Mouse (Mus musculus) embryonic facial prominence, embryonic 13.5 days (tissue): ENCODE data around the gene Banp. TPM values are rescaled to one million over a fixed set of nuclear protein-coding genes. Genes with fewer than 3 reads are reported as not detected.

Experiments used
- ATAC-seq: fragments of 200-750 bp; cut with Nextera tagmentation; 2 replicates; pipeline ENCODE4 v1.8.0; 2017; ENCODE audit warnings: low read depth; ENCODE audit not compliant: insufficient number of reproducible peaks, insufficient read depth, low FRiP score, low TSS enrichment
- H3K27ac ChIP-seq: fragments of 300-500 bp; sonication (generic); 2 replicates; pipeline ENCODE4 v1.5.1; 2015; ENCODE audit warnings: moderate library complexity, mild to moderate bottlenecking, inconsistent platforms
- H3K27me3 ChIP-seq: fragments of 300-500 bp; sonication (generic); 2 replicates; pipeline ENCODE4 v1.6.1; 2015; ENCODE audit warnings: mild to moderate bottlenecking, inconsistent platforms
- H3K36me3 ChIP-seq: fragments of 300-500 bp; sonication (generic); 2 replicates; pipeline ENCODE4 v1.6.1; 2015; ENCODE audit warnings: mild to moderate bottlenecking, inconsistent platforms
- H3K4me1 ChIP-seq: fragments of 300-500 bp; sonication (generic); 2 replicates; pipeline ENCODE4 v1.6.1; 2015; ENCODE audit warnings: inconsistent platforms
- H3K4me2 ChIP-seq: fragments of 300-500 bp; sonication (generic); 2 replicates; pipeline ENCODE4 v1.6.1; 2015; ENCODE audit warnings: moderate library complexity, mild to moderate bottlenecking, inconsistent platforms
- H3K4me3 ChIP-seq: fragments of 300-500 bp; sonication (generic); 2 replicates; pipeline ENCODE4 v1.5.1; 2015; ENCODE audit warnings: mild to moderate bottlenecking, inconsistent platforms
- H3K9ac ChIP-seq: fragments of 300-500 bp; sonication (generic); 2 replicates; pipeline ENCODE4 v1.6.1; 2015; ENCODE audit warnings: mild to moderate bottlenecking, inconsistent platforms
- H3K9me3 ChIP-seq: fragments of 300-500 bp; sonication (generic); 2 replicates; pipeline ENCODE4 v1.6.1; 2016; ENCODE audit warnings: inconsistent platforms
- WGBS: fragments of 180-500 bp; shearing (Covaris S2); methylation state at CpG from one replicate; pipeline ENCODE4 v1.1.7; 2015; ENCODE audit warnings: mixed read lengths; 5-methylcytosine and 5-hydroxymethylcytosine counted together
- polyA plus RNA-seq: library from polyadenylated mRNA; unstranded; fragments of >200 nt; fragmentation: Nextera tagmentation; extraction: Ambion mirVana; gene quantifications from 2 replicates; pipeline ENCODE4 v1.2.1, GENCODE M21; 2015

Banp gene
- polyA plus RNA-seq, 1 experiment from 2014 or later = 42.6 TPM

DNA sequence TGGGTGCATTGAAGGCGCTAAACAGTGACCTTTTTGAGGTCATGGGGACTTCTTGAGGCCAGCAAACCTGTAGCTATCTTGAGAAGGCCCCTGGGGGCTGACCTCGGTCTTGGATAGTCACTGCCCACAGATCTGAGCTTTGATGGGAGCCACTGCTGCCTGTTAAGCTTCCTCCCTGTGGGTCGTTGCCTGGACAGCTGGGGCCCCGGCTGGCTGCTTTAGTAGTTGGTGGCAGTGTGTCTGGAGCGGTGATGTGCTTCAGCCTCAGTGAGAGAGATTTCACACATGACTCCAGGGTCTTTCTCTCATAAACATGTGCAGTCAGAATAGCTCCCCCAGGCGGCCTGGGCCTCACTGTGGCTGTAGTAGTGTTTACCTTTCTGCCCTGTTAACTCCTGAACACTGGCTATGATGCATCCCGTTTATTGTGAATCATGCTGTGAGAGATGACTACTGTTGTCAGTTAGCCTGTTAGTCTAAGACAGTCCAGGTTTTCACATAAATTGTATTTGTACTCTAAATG is 61.6 kb downstream of the Banp start:
- Histone ChIP-seq H3K9ac (0 out of 2 replicates have a peak overlapping the region, but pooled peaks have one; percentile 36), H3K4me1 (no peaks in the 10 kb centered on the region; the same call in none of the 2 replicates), H3K4me2 (no peak overlapping the region), H3K4me3 (no peak overlapping the region), H3K27me3 (no peaks in the 10 kb centered on the region), H3K27ac (no peak overlapping the region), H3K9me3 (no peaks in the 10 kb centered on the region), H3K36me3 (peaks cover 66% of the 10 kb centered on the region)
- WGBS = 66% methylated on average over 7 of the region's 7 CpGs
- no peak for ATAC-seq

DNA sequence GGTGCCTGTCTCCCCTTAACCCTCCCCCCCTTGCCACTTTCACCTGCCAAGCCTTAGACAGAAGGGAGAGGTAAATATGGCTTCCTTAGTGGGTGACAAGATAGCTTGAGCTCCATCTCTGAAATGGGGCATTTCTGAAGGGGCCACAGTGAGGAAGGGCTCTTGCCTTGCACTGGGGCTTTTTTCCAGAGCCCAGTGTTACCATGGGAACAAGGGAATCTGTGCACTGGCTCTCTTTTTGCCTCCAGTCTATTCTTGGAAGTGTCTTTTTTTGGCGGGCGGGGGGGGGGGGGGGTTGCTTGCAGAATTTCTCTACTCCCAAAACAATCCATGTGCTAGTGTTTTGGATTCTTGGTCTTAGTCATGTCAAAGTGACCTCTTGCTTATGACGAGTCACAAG is 65.1 kb downstream of the Banp start:
- Histone ChIP-seq H3K36me3 (peaks cover 61% of the 10 kb centered on the region), H3K9me3 (no peaks in the 10 kb centered on the region), H3K4me2 (no peak overlapping the region), H3K9ac (no peak overlapping the region), H3K4me1 (0 out of 2 replicates have a peak, but pooled peaks cover 3% of the 10 kb centered on the region), H3K27me3 (no peaks in the 10 kb centered on the region), H3K27ac (no peak overlapping the region), H3K4me3 (no peak overlapping the region)
- WGBS = 77% methylated on average over 3 of the region's 3 CpGs
- ATAC-seq = no peak

DNA sequence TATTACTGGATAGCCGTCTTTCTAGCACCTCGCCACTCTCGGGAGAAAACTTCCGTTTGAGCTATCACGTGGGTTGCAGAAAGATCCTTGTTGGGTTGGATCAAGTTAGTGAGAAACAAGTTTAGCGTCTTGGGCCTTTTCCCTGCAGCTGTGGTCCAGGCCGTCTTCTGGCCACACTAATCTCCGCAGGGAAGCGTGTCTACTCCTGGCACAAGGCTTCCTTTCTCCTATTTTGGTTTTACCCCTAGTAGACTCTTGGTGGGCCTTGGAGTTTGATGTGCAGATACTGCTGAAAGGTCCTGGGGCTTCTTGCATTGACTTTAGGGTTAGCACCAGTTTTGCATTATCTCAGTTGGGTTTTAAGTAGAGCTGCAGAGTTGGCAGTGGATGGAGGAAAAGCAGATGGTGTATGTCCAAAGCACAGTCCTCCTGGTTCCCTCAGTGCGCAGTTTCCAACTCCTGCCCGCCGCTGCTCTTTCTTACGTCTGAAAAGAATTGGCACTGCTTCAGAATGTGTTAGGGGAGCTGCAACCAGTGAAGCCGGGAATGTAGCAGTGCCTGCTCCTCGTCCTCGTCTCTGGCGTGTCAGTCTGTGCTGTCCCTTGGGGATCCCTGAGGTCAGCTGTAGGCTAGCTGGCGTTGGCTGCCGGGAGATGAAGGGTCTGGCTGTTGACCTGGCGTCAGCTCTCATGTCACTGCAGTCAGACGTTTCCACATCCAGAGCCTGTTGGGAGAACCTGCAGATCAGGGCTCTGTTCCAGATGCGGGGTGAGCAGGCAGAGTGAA is 68.7 kb downstream of the Banp start:
- no peak overlapping the region for H3K4me2 ChIP-seq
- WGBS = 70% methylated on average over 22 of the region's 22 CpGs
- no peak for ATAC-seq

DNA sequence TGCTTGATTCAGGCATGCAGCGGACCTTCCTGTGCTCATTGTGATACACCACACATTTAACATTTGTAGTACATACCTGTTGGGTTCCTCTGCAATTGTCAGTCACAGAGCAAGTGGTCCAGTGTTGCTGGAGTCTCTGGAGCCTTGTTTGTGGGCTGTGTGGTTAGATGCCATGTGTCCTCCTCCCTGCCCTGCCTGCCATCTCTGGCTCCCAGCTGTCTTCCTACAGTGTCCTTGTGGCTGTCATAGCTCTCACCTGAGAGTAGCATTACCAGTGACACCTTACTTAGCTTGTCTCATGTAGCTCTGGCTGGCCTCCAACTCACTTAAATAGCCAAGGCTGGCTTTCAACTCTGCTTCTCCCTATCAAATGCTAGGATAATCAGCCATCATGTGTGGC is 69.6 kb downstream of the Banp start:
- Histone ChIP-seq H3K4me3 (no peak overlapping the region), H3K9ac (no peak overlapping the region), H3K4me2 (no peak overlapping the region), H3K4me1 (peaks cover 16% of the 10 kb centered on the region; the same call in 1 of the 2 replicates), H3K27me3 (no peaks in the 10 kb centered on the region), H3K9me3 (no peaks in the 10 kb centered on the region), H3K36me3 (peaks cover 65% of the 10 kb centered on the region), H3K27ac (no peak overlapping the region)
- ATAC-seq = no peak
- 93% methylated on average over 1 of the region's 1 CpGs for WGBS

More for the DNA sequence above, 68.7 kb downstream of the Banp start:
- H3K36me3 ChIP-seq = peaks cover 64% of the 10 kb centered on the region
- no peaks in the 10 kb centered on the region for H3K27me3 ChIP-seq
- H3K4me3 ChIP-seq = no peak overlapping the region
- peak overlapping the region; percentile 48; the same call in 1 of the 2 replicates for H3K27ac ChIP-seq
- peaks cover 16% of the 10 kb centered on the region; the same call in 1 of the 2 replicates for H3K4me1 ChIP-seq
- no peak overlapping the region for H3K9ac ChIP-seq
- no peaks in the 10 kb centered on the region for H3K9me3 ChIP-seq

DNA sequence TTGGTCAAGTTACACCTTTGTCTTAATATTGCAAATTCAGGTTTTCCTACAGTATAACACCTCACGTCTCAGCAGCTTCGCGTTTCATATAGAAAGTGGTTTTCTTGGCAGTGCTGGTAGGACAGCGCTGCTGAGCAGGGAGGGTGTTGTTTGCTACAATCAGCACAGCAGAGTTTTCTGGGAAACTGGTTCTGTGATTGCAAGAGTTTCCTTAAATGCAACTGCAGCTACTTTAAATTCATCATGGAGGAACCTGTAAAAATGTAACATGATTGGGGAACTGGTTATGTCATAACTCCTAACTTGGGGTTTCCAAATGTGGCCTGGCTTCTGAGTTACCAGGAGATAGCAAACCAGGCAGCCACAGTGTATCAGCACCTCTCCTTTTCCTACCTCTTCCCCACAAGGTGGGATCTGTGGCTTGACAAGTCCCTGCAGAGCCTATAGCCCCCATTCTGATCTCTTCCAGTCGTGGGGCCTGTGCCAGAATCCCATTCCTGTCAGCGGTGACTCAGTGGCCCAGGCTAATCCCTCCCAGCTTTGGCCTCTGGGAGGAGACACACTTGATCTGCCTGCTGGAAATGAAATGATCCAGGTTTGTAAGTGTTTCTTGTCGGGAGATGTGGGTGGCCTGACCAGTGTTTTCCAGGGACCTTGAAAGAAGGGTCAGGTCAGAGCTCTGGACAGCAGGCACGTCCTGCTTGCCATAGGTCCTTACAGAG is 70.7 kb downstream of the Banp start:
- H3K4me3 ChIP-seq = no peak overlapping the region
- H3K4me1 ChIP-seq = peaks cover 16% of the 10 kb centered on the region; the same call in 1 of the 2 replicates
- no peak for ATAC-seq
- H3K36me3 ChIP-seq = peaks cover 71% of the 10 kb centered on the region
- H3K4me2 ChIP-seq = no peak overlapping the region
- no peaks in the 10 kb centered on the region for H3K9me3 ChIP-seq
- no peak overlapping the region for H3K27ac ChIP-seq
- H3K9ac ChIP-seq = no peak overlapping the region
- 73% methylated on average over 8 of the region's 8 CpGs for WGBS
- no peaks in the 10 kb centered on the region for H3K27me3 ChIP-seq

DNA sequence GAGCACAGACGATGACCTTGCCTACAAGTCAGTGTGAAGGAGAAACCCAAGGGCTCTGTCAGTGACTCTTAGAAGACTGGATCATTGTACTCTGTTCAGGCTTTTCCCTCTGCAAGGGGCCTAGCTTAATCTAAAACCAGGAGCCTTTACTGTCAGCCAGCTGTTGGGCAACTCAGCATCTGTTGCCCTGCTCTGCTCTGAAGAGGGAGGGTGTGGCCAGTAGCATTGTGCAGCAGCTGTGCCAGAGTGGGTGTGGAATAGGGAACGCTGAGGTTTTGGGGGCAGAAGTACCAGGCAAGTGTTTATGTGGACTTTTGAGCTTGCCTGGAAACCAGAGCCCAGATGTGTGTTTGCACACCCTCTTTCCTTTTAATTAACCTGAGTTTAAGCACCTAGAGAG is 72.2 kb downstream of the Banp start:
- ATAC-seq = no peak
- H3K4me3 ChIP-seq = no peak overlapping the region
- 68% methylated on average over 2 of the region's 2 CpGs for WGBS
- H3K4me2 ChIP-seq = no peak overlapping the region
- peaks cover 78% of the 10 kb centered on the region for H3K36me3 ChIP-seq
- H3K27me3 ChIP-seq = no peaks in the 10 kb centered on the region
- peak overlapping the region; percentile 11; the same call in 1 of the 2 replicates for H3K27ac ChIP-seq
- H3K4me1 ChIP-seq = peaks cover 16% of the 10 kb centered on the region; the same call in 1 of the 2 replicates
- H3K9ac ChIP-seq = no peak overlapping the region
- no peaks in the 10 kb centered on the region for H3K9me3 ChIP-seq

DNA sequence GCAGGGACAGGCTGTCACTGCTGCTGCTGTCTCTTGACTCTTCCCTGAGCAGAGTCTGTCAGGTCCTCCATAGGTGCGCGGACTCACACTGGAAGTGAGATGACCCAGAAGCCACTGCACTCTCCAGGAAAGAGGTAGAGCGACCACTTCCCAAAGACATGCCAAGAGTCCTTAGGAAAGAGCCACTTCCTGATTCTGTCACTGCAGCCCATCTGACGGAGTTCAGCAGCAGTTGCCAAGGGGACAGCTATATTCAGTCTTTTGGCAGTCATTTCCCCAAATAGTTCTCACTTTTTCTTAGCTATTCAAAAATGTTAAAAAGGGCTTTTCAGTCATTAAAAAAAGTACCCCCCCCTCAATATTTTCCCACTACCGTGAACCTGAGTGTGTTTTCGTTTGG is 72.7 kb downstream of the Banp start:
- Histone ChIP-seq H3K27ac (no peak overlapping the region), H3K4me1 (peaks cover 16% of the 10 kb centered on the region; the same call in 1 of the 2 replicates), H3K4me2 (no peak overlapping the region), H3K4me3 (no peak overlapping the region), H3K27me3 (no peaks in the 10 kb centered on the region), H3K36me3 (peaks cover 78% of the 10 kb centered on the region), H3K9me3 (no peaks in the 10 kb centered on the region), H3K9ac (no peak overlapping the region)
- ATAC-seq = no peak
- WGBS = 80% methylated on average over 6 of the region's 6 CpGs

DNA sequence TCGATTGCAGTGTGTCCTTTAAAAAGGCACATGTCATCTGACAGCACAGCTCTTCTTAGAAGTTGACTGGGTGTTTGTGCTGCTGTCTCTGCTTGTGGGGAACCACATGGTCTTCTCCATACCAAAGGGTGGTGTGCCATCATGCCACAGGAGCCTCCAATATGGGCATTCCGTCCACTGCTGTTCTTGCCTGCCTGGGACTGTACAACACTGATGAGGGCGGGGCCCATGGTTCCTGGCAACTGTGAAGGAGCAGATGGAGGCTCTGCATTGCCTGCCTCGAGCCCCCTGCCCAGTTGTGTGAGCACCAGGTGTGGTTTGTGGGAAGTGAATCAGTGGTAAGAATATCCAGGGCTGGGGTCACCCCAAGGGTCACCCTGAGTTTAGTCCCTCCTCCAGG is 73.2 kb downstream of the Banp start:
- Histone ChIP-seq H3K36me3 (peaks cover 77% of the 10 kb centered on the region), H3K4me2 (no peak overlapping the region), H3K4me3 (no peak overlapping the region), H3K4me1 (peaks cover 16% of the 10 kb centered on the region; the same call in 1 of the 2 replicates), H3K9ac (no peak overlapping the region), H3K27ac (no peak overlapping the region), H3K9me3 (no peaks in the 10 kb centered on the region), H3K27me3 (no peaks in the 10 kb centered on the region)
- no peak for ATAC-seq
- 78% methylated on average over 4 of the region's 4 CpGs for WGBS

DNA sequence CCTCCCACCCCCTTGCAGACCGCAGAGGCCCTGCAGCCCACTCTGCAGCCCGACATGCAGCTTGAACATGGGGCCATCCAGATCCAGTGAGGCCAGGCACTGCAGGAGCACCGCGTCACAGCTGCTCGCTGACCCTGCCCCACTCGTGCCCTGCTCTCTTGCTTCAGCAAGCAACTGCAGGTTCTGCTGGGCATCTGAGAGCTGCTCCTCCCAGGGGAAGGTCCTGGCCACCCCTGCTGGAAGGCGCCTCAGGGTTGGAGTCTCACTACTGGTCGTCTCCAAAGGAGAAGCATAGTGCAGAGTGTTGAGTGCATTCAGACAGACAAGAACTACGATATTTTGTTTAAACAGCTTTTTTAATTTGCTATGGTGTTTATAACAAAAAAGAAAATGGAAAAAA is 76.0 kb downstream of the Banp start:
- 85% methylated on average over 9 of the region's 9 CpGs for WGBS
- H3K4me3 ChIP-seq = no peak overlapping the region
- no peak overlapping the region for H3K4me2 ChIP-seq
- H3K9ac ChIP-seq = no peak overlapping the region
- H3K9me3 ChIP-seq = no peaks in the 10 kb centered on the region
- peaks cover 13% of the 10 kb centered on the region for H3K4me1 ChIP-seq
- no peak overlapping the region for H3K27ac ChIP-seq
- H3K36me3 ChIP-seq = peaks cover 57% of the 10 kb centered on the region
- H3K27me3 ChIP-seq = no peaks in the 10 kb centered on the region
- no peak for ATAC-seq

DNA sequence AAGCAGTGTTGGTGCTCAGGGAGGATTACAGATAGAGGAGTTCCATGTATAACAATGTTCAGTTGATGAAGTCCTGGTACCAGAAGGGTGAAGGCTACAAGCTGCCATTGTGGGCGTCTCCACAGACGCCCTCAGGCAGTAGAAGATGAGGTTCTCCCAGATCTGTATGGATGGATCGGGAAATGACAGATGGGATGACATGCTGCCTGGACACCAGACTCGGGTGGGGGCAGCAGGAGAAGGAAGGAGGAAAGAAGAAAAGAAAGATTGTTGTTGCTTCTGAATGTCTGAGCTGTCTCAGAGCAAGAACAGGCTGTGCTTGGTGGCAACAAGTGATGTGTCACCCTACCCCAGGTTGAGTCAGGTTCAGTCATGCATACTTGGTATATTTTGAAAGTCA is 78.6 kb downstream of the Banp start:
- H3K4me1 ChIP-seq = peaks cover 11% of the 10 kb centered on the region
- no peak for ATAC-seq
- no peak overlapping the region for H3K4me2 ChIP-seq
- no peaks in the 10 kb centered on the region for H3K9me3 ChIP-seq
- no peak overlapping the region for H3K9ac ChIP-seq
- no peaks in the 10 kb centered on the region for H3K27me3 ChIP-seq
- peaks cover 41% of the 10 kb centered on the region for H3K36me3 ChIP-seq
- H3K27ac ChIP-seq = no peak overlapping the region
- H3K4me3 ChIP-seq = no peak overlapping the region
- 62% methylated on average over 4 of the region's 4 CpGs for WGBS

DNA sequence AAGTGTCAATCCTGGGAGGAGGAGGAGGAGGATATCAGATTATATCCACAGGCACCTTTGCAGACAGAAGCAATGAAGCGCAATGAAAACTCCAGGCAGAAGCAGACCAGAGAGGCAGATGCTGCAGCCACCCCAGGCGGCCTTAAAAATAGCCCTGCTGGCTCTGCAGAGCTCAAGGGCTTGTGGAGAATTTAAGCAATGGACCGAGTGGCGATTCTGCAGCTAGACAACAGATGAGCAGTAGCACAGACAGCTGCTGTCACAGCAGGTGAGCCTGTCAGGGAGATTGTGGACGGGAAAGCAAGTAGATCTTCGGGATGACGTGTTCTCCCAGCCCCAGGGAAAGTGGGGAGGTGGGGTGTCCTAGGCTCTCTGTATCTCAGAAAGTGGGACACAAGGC is 81.4 kb downstream of the Banp start:
- 42% methylated on average over 7 of the region's 7 CpGs for WGBS
- H3K4me3 ChIP-seq = no peak overlapping the region
- H3K9me3 ChIP-seq = no peaks in the 10 kb centered on the region
- no peak overlapping the region for H3K9ac ChIP-seq
- H3K4me1 ChIP-seq = peaks cover 11% of the 10 kb centered on the region
- no peak overlapping the region for H3K27ac ChIP-seq
- peaks cover 14% of the 10 kb centered on the region for H3K36me3 ChIP-seq
- H3K4me2 ChIP-seq = no peak overlapping the region
- no peak for ATAC-seq
- no peaks in the 10 kb centered on the region for H3K27me3 ChIP-seq
